Mouse (Mus musculus) regulatory T cell (primary cell): ENCODE data around the gene Rnf208.

ENCODE experiments used
- in situ Hi-C: fragments of 300-600 bp; cut with MboI, MseI; formaldehyde crosslinking; loops from one replicate; pipeline ENCODE4 v1.15.1; 2025; ENCODE audit warnings: high pct_unique_total_duplicates

Rnf208 gene

GRCm38 (mm10) chr2:25278928-25279882 is 37.1 kb downstream of the Rnf208 start:
- in situ Hi-C loops = no loop called here

- in situ Hi-C loops = no loop called here
These were observed 43.5 kb downstream of the Rnf208 start for GRCm38 (mm10) chr2:25285551-25285950.

GRCm38 (mm10) chr2:25286314-25286713 is 44.3 kb downstream of the Rnf208 start:
- in situ Hi-C loops = no loop called here

GRCm38 (mm10) chr2:25286837-25287636 is 45.0 kb downstream of the Rnf208 start:
- in situ Hi-C loops = no loop called here

- in situ Hi-C loops = no loop called here
These were observed 46.0 kb downstream of the Rnf208 start, which contains the start of gene Tmem210 for GRCm38 (mm10) chr2:25287927-25288649. Tmem210 (plus strand) TSS chr2:25288145.

GRCm38 (mm10) chr2:25288734-25289345 is 46.8 kb downstream of the Rnf208 start:
- in situ Hi-C loops = no loop called here

GRCm38 (mm10) chr2:25289651-25290050 is 47.6 kb downstream of the Rnf208 start, which contains the start of gene Lrrc26:
Lrrc26 (plus strand) TSS chr2:25289915.
- in situ Hi-C loops = no loop called here

- in situ Hi-C loops = no loop called here
These were observed 48.2 kb downstream of the Rnf208 start for GRCm38 (mm10) chr2:25290101-25290815.

GRCm38 (mm10) chr2:25290816-25291130 is 48.7 kb downstream of the Rnf208 start:
- in situ Hi-C loops = no loop called here

- in situ Hi-C loops = no loop called here
These were observed 49.4 kb downstream of the Rnf208 start for GRCm38 (mm10) chr2:25291184-25292053.

GRCm38 (mm10) chr2:25292054-25292544 is 50.0 kb downstream of the Rnf208 start:
- in situ Hi-C loops = no loop called here

GRCm38 (mm10) chr2:25292856-25293255 is 50.8 kb downstream of the Rnf208 start:
- in situ Hi-C loops = no loop called here

GRCm38 (mm10) chr2:25293706-25294105 is 51.7 kb downstream of the Rnf208 start:
- in situ Hi-C loops = no loop called here
